Mouse (Mus musculus): Measurements from ENCODE around the gene Notch1.
A peak's percentile ranks its signal among the peaks of the same experiment; 100 is the strongest.

Notch1 gene

DNA sequence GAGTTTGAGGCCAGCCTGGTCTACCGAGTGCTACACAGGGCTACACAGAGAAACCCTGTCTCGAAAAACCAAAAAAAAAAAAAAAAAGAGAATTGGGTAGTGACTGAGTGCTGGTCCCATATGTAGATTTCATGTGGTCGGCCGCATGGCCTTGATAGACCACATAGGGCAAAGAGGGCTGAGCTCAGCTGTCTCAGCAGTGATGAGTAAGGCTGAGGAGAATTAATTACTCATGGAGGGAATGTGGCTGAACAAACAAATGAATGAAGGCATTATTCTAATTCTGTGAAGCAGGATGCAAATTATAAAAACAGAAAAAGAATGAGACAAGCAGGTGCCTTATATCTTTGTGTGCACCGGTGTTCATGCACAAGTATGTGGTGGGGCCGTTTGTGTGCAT is 15.4 kb upstream of the Notch1 start:
- no peak for DNase-seq (ENCODE audit: low spot score)

DNA sequence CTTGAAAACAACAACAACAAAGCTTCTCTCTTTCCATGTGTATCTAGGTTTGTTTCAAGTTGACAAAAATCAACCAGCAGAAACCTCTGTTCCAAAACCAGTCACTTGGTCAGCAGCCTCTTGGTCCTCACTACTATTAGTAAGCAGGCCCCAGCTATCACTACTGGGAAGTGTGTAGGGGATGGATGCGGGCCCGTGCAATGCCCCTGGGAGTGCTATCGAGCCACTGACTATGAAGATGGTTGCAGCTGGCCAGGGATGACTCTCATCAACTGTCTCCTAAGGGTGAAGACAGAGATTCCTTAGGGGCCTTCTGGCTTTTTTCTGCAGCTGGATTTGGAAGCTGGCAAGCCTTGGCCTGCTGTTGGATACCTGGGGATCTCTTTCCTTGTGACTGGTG is 13.4 kb upstream of the Notch1 start:
- DNase-seq (ENCODE audit: low spot score), result no peak

DNA sequence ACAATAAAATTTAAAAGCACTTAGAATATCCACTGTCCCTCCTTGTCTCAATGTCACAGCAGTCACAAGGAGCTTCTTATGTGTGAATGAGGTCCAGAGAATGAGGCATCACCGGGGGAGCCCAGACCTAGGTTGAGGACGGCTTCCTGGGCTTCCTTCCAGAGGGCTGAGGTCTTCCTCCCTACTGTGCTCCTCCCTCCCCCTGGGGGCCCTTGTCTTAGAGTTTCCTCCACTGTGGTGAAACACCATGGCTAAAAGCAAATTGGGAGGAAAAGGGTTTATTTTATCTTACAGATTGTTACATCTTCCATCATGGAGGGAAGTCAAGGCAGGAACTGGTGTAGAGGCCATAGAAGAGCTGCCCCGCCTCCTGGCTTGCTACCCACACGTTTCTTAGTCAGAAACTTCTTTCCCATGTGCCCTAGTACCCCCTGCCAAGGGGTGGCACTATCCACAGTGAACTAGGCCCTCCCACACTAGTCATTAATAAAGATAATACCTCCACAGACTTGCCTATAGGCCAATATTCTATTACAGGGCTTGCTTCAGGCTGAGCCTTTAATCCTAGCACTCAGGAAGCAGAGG is 12.8 kb upstream of the Notch1 start:
- DNase-seq (ENCODE audit: low spot score), result no peak

DNA sequence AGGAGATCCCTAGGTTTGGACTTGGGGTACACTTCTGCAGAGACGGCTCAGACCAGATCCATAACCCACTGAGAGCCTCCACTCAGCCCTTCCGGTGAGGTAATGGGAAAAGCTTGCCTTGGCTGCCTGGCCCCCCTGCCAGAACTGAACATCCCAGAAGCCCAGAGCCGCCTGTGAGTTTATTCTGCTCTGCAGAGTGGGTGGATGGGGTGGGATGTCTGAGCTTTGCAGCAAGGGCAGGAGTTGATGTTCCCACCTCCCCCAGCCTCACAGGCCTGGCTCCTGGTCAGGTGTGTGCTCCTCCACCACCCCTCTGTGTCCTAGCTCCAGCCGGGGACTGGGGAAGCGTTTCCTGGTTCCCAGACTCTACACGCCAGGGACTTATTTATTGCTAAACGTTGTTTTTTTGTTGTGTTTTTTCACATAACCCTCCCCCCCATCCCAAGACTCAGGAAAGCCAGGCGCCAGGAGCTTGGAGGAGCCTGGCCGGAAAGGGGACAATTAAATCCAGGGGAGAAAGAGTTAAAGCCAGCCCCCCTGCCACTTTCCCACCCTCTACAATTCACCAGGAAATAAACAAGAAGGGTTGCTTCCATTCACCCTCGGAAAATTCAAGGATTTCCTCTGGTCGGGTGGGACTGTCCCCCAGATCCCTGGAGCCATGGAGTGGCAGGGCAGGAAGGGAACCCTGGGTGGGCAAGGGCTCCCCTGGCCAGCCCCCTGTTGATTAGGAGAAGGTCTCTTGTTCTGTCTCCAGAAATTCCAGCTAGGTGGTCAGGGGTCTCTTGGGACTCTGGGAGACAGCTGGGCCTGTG is 10.2 kb upstream of the Notch1 start:
- no peak for DNase-seq (ENCODE audit: low spot score)

DNA sequence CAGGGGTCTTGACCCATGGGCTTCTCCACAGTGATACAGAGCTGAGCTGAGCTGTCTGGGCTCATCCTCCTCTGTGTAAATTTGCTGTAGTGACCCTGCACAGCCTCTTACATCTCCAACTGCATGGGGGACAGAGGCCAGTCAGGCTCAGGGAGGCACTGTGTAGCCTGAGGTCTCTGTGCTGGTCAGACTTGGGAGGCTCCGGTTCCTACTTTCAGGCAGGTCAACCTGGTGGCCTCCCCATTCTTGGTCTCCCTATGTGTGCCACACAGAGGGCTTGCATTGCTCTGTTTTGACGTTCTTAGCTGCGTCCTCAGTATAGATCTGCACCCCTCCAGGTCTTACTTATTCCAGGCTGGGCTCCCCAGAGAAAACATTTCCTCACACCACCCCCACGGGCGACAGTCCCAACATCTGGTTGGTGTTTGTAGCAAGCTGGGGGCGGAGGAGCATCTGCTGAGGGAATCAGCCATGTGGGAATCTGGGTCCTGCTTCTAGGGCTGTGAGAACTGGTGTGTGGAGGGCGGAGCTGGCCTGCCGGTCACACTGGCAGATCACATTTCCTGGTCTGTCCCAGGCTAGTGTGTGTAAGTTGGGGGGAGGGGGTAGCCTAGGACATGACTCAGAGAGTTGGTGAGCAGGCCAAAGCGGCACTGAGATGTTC is 9.0 kb upstream of the Notch1 start:
- no peak for DNase-seq (ENCODE audit: low spot score)

DNA sequence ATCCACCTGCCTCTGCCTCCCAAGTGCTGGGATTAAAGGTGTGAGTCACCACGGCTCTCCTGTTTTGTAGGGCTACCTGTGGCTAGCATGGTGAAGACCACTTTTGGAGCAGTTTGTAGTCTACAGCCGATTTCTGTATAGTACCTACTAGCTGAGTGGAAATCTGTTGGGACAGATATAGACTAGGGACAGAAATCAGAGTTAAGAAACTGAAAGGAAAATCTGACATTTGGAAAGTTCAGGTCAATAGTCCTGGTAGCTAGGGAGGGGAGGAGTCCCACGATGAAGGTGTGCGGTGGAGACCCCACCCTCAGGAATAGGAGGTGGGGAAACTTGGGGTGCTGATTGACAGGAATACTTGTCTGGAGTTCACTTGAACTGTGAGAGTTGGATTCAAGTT is 5.9 kb upstream of the Notch1 start:
- DNase-seq (ENCODE audit: low spot score), result no peak

GRCm38 (mm10) chr2:26519753-26520152 is 3.3 kb upstream of the Notch1 start:
- no peak for DNase-seq (ENCODE audit: low spot score)

- DNase-seq (ENCODE audit: low spot score), result no peak
These were observed 524 bp upstream of the Notch1 start for GRCm38 (mm10) chr2:26516987-26517386.

DNA sequence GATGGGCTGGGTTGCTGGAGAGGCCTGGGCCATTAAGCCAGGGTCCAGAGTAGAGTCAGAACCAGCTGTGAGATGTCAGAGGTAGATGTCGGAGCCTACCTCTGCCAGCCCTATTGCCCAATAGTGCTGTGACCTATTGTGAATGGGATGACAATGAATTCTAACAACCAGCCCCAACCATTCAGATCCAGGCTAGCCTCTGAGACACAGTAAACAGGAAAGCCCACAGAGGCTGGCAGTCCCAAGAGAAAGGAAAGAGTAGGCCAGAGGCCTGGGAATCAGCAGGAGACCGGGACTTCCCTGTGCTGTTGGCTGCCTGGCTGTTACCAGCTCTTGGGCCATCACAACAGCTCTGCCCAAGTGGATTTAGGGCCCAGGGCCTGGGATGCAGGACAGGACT is 1.1 kb downstream of the Notch1 start:
- DNase-seq (ENCODE audit: low spot score), result no peak

DNA sequence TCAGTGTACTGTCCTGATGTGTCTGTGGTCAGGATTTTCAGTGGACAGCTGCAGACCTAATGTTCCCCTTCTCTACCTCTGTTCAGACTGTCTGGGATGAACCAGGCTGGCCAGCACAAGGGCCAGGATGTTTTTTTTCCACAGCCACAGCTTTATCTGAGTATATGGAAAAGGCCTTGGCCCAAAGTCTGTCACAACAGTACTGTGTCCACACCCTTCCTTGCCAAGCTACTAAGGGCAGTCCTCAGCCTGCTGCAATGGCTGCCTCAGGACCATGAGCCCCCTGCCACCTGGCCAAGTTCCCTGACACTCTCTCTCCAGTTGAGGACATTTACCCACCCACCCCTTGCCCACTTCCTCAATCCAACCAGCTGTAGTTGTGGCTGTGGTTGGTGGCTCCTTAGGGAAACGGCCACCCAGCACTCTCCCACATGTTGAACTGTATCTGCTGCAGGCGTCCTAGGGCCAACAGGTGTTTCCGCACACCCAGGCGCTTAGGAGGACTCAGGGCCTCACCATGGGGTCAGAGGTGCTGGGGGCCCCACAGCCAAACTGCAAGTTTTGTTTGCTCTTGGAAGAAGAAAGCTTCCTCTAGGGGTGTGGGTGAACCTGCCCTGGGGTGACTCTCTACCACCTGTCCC is 3.2 kb downstream of the Notch1 start:
- DNase-seq (ENCODE audit: low spot score), result no peak

DNA sequence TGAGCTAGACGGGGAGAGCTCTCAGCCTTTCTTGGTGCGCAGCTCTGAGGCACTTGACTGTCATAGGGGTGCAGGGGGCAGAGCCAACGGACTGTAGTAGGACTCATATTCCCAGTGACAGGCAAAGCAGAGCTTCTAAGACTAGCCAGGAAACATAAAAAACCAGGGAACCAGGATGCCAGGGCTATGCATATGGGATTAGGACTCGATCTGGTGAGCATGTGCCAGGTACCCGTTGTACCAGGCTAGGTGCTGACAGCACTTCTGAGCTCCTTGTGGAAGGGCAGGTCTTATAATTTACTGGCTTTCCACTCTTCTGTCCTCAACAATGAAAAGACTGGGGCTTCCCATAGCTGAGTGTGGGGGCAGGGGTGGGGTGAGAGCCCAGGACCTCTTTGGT is 7.8 kb downstream of the Notch1 start:
- DNase-seq (ENCODE audit: low spot score), result no peak

- DNase-seq (ENCODE audit: low spot score), result no peak
These were observed 8.5 kb downstream of the Notch1 start for GRCm38 (mm10) chr2:26507961-26508391.

- no peak for DNase-seq (ENCODE audit: low spot score)
These were observed 9.0 kb downstream of the Notch1 start for GRCm38 (mm10) chr2:26507481-26507886.

GRCm38 (mm10) chr2:26506746-26507280 is 9.7 kb downstream of the Notch1 start:
- no peak for DNase-seq (ENCODE audit: low spot score)

GRCm38 (mm10) chr2:26504772-26505480 is 11.5 kb downstream of the Notch1 start:
- no peak for DNase-seq (ENCODE audit: low spot score)

GRCm38 (mm10) chr2:26503661-26504575 is 12.5 kb downstream of the Notch1 start:
- DNase-seq (ENCODE audit: low spot score), result peak; percentile 54

- peak; percentile 38 for DNase-seq (ENCODE audit: low spot score)
These were observed 13.4 kb downstream of the Notch1 start for GRCm38 (mm10) chr2:26502863-26503631.

- DNase-seq (ENCODE audit: low spot score), result no peak
These were observed 14.1 kb downstream of the Notch1 start for GRCm38 (mm10) chr2:26502299-26502862.

GRCm38 (mm10) chr2:26501651-26502141 is 14.8 kb downstream of the Notch1 start:
- no peak for DNase-seq (ENCODE audit: low spot score)

Measured in spleen, adult 12 weeks (tissue).